Comparison of ENCODE assay signal across 8 mouse cellular contexts in genomic region chr13:28552974-28553750, GRCm38 (mm10).
A peak's percentile ranks its signal among the peaks of the same experiment; 100 is the strongest.
DNase-seq lines count a peak whose midpoint lies in the region; ATAC-seq and TF ChIP-seq lines count a peak whose summit lies in the region.

No protein-coding gene starts in this region.

- no peak overlapping the region for H3K4me3 ChIP-seq in heart, embryonic 16.5 days (ENCODE audit: low read length)
- no peak overlapping the region for H3K4me3 ChIP-seq in cortical plate, adult 2 months (ENCODE audit: insufficient read depth, low read length)
- no peak overlapping the region for H3K4me3 ChIP-seq in midbrain, embryonic 12.5 days

- no peak for DNase-seq in heart, adult 11 months
- peak; percentile 18 for DNase-seq in gastrocnemius, postnatal 25 days
- DNase-seq in B cell, adult 2 months, result no peak
- DNase-seq in T-cell, adult 2 months (ENCODE audit: low spot score), result no peak
- DNase-seq in urinary bladder, postnatal 25 days (ENCODE audit: low spot score), result no peak

- H3K4me1 ChIP-seq in heart, embryonic 16.5 days (ENCODE audit: control insufficient read depth, insufficient read depth, low read length), result 0 out of 2 replicates have a peak, but pooled peaks cover 8% of the 10 kb centered on the region
- peaks cover 3% of the 10 kb centered on the region for H3K4me1 ChIP-seq in cortical plate, adult 2 months (ENCODE audit: control insufficient read depth, insufficient read depth, low read length)
- peaks cover 22% of the 10 kb centered on the region for H3K4me1 ChIP-seq in midbrain, embryonic 12.5 days

- H3K9ac ChIP-seq in heart, embryonic 16.5 days (ENCODE audit: low read length), result no peak overlapping the region
- H3K9ac ChIP-seq in midbrain, embryonic 12.5 days (replicated peaks), result no peak overlapping the region

- H3K4me2 ChIP-seq in heart, embryonic 16.5 days (ENCODE audit: low read depth, low read length), result no peak overlapping the region
- H3K4me2 ChIP-seq in midbrain, embryonic 12.5 days (replicated peaks), result no peak overlapping the region

- H3K27me3 ChIP-seq in heart, embryonic 16.5 days (ENCODE audit: control insufficient read depth, insufficient read depth, low read length), result no peaks in the 10 kb centered on the region
- H3K27me3 ChIP-seq in midbrain, embryonic 12.5 days, result no peaks in the 10 kb centered on the region

- H3K27ac ChIP-seq in heart, embryonic 16.5 days (ENCODE audit: low read length), result peak overlapping the region; percentile 51; the same call in 1 of the 2 replicates
- peak overlapping the region; percentile 74; the same call in 1 of the 2 replicates for H3K27ac ChIP-seq in cortical plate, adult 2 months (ENCODE audit: insufficient read depth, low read length)
- peak overlapping the region; percentile 68 for H3K27ac ChIP-seq in midbrain, embryonic 12.5 days (replicated peaks)

- 63% methylated on average over 10 of the region's 10 CpGs for WGBS in heart, embryonic 16.5 days
- WGBS in midbrain, embryonic 12.5 days, result 49% methylated on average over 10 of the region's 10 CpGs

- ATAC-seq in heart, embryonic 16.5 days (replicated peaks; ENCODE audit: extremely low read depth, insufficient read depth, low FRiP score), result no peak
- ATAC-seq in midbrain, embryonic 12.5 days (ENCODE audit: low FRiP score, low read depth), result peak; percentile 58; the same call in 1 of the 2 replicates

- no peaks in the 10 kb centered on the region for H3K36me3 ChIP-seq in heart, embryonic 16.5 days (ENCODE audit: control insufficient read depth, insufficient read depth)
- 0 out of 2 replicates have a peak, but pooled peaks cover 9% of the 10 kb centered on the region for H3K36me3 ChIP-seq in midbrain, embryonic 12.5 days

- H3K9me3 ChIP-seq in heart, embryonic 16.5 days (replicated peaks; ENCODE audit: control insufficient read depth, low read length), result no peaks in the 10 kb centered on the region
- H3K9me3 ChIP-seq in midbrain, embryonic 12.5 days, result no peaks in the 10 kb centered on the region

- TF ChIP-seq CTCF in cortical plate, adult 2 months (IDR thresholded peaks at IDR 0.05; ENCODE audit: extremely low read depth, insufficient read depth, low read length), result no peak

- no peak for TF ChIP-seq POLR2A in cortical plate, adult 2 months (IDR thresholded peaks at IDR 0.05; ENCODE audit: extremely low read depth, insufficient read depth, low read length)
